ENCODE assay signal across 26 mouse cellular contexts in the genomic region with DNA sequence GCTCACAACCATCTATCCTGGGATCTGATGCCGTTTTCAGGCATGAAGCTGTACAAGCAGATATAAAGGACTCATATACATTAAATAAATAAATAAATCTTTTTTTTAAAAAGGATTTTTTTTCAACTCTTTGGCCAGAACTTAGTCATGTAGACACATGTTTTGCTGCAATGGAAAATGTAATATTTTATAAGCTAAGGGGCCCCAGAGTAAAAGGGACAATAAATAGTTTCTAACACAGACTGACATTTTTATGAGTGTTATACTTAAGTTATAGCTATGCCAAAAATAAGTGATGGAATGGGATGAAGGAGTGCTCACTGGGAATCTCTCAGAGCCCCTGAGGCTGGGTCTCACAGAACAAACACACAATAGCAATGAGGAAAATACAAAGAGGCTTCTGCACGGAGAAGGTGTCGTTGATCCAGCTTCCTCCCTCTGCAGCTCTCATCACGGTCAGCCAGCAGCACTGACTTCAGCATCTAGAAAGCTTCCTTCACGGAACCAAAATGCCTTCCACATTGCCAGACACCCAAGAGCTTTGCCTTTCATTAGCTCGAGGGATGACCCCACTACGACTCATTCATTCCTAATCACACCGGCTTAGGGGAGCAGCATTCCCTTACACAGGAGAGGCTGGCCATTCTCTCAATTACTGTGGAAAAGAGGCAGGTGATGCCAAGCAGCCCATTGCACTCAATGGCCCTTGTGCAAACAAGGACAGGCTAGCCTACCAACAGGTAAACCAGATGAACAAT.
"Had no signal": no experiment of that assay in that cellular context is flagged by ENCODE, and none has a peak within 500 bp of the region (broad histone marks: within the 10 kb centered on the region; RNA-seq: fewer than 3 reads in every experiment).

No protein-coding gene starts in this region.

- DNase-seq: gastrocnemius, adult 2 months; gastrocnemius, postnatal 10 days; gastrocnemius, postnatal 25 days; heart, adult 18-20 months; heart, postnatal 10 days; heart, postnatal 4 days; kidney, adult 18-20 months; kidney, adult 8-10 months; kidney, postnatal 25 days; kidney, postnatal 4 days; liver; liver, embryonic 13.5 days had no signal

- H3K4me2 ChIP-seq: heart, embryonic 12.5 days; hindbrain, embryonic 12.5 days; hindbrain, embryonic 14.5 days; intestine, embryonic 15.5 days; limb, embryonic 12.5 days; liver, embryonic 11.5 days; liver, embryonic 13.5 days had no signal

- H3K36me3 ChIP-seq: heart, embryonic 10.5 days; heart, embryonic 12.5 days; hindbrain, embryonic 10.5 days; hindbrain, embryonic 12.5 days; intestine, embryonic 15.5 days; limb, embryonic 10.5 days; limb, embryonic 12.5 days; liver, embryonic 13.5 days had no signal

- H3K4me3 ChIP-seq: gastrocnemius, adult 2 months; heart, embryonic 10.5 days; heart, embryonic 12.5 days; hindbrain, embryonic 10.5 days; hindbrain, embryonic 12.5 days; intestine, embryonic 15.5 days; layer of hippocampus, adult 2 months; left cerebral cortex, adult 2 months; limb, embryonic 10.5 days; limb, embryonic 12.5 days; liver, embryonic 13.5 days had no signal

- H3K9ac ChIP-seq: heart, embryonic 12.5 days; hindbrain, embryonic 12.5 days; hindbrain, embryonic 14.5 days; intestine, embryonic 15.5 days; limb, embryonic 12.5 days; liver, embryonic 13.5 days had no signal

- H3K27me3 ChIP-seq: heart, embryonic 12.5 days; intestine, embryonic 15.5 days; limb, embryonic 12.5 days; liver, embryonic 13.5 days had no signal

- H3K9me3 ChIP-seq: heart, embryonic 10.5 days; heart, embryonic 12.5 days; hindbrain, embryonic 10.5 days; hindbrain, embryonic 12.5 days; intestine, embryonic 15.5 days; limb, embryonic 10.5 days; limb, embryonic 12.5 days; liver, embryonic 13.5 days had no signal

- ATAC-seq: hindbrain, embryonic 16.5 days; inflammation-experienced regulatory T-cells, adult 6 months; intestine, embryonic 15.5 days; intestine, postnatal 0 days had no signal

- H3K27ac ChIP-seq: gastrocnemius, adult 2 months; heart, embryonic 10.5 days; hindbrain, embryonic 10.5 days; hindbrain, embryonic 12.5 days; hindbrain, embryonic 14.5 days; intestine, embryonic 15.5 days; layer of hippocampus, adult 2 months; left cerebral cortex, adult 2 months; limb, embryonic 10.5 days; limb, embryonic 12.5 days; liver, embryonic 13.5 days had no signal
